14 mouse cellular contexts compared by ENCODE assay signal in the genomic region with DNA sequence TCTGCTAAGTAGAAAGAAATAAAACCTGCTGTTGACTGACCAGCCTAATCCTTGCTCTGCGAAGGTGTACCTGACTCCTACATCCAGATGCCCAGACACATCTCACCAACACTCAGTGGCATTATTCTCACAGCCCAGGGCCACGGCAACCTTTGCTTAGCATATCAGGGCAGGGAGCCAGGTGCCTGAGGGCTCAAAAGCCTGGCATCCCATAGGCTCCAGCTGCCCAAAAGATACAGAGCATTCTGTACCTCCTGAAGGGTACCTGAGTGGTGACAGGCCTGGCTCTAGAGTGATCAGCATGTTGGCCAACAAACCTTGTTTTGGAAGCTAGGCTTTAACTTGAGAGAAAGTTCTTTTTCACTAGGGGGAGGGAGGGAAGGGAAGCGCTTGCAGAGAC. TPM values are rescaled to one million over a fixed set of nuclear protein-coding genes. Genes with fewer than 3 reads are reported as not detected.
DNase-seq lines count a peak whose midpoint lies in the region; TF ChIP-seq lines count a peak whose summit lies in the region.
"Had no signal": no experiment of that assay in that cellular context is flagged by ENCODE, and none has a peak within 500 bp of the region (broad histone marks: within the 10 kb centered on the region; RNA-seq: fewer than 3 reads in every experiment).

No protein-coding gene starts in this region.

- DNase-seq in heart, adult 2 months = peak; percentile 35 to 65
- no peak for DNase-seq in heart, postnatal 25 days (ENCODE audit: low spot score)
- DNase-seq in brain, adult 2 months (ENCODE audit: low read depth, low spot score) = peak; percentile 81
- peak; percentile 71 to 79 for DNase-seq in cerebellum, adult 2 months
- DNase-seq in heart, adult 9 months (ENCODE audit: low spot score in 2 of 2) = peak; percentile 47 to 56
- DNase-seq in thymus, adult 2 months = no peak
- DNase-seq in thymus, postnatal 10 days (ENCODE audit: low spot score in 2 of 2) = no peak
- DNase-seq: embryo, embryonic 11 days; kidney, postnatal 4 days; lung, postnatal 10 days; spleen, adult 18-20 months had no signal

- no peak overlapping the region for H3K9ac ChIP-seq in heart, adult 2 months (ENCODE audit: low read depth, low read length)
- H3K9ac ChIP-seq: intestine, embryonic 15.5 days had no signal

- H3K36me3 ChIP-seq in heart, adult 2 months (ENCODE audit: control insufficient read depth, insufficient read depth, low read length) = no peaks in the 10 kb centered on the region
- H3K36me3 ChIP-seq in thymus, adult 2 months (ENCODE audit: control insufficient read depth, insufficient read depth, low read length) = no peaks in the 10 kb centered on the region
- H3K36me3 ChIP-seq: intestine, embryonic 15.5 days had no signal

- H3K79me2 ChIP-seq in heart, adult 2 months (replicated peaks; ENCODE audit: control insufficient read depth, insufficient read depth, low read length) = no peaks in the 10 kb centered on the region

- H3K4me3 ChIP-seq in heart, adult 2 months = no peak overlapping the region
- peak overlapping the region; percentile 61 for H3K4me3 ChIP-seq in cerebellum, adult 2 months (replicated peaks; ENCODE audit: insufficient read depth, low read depth, low read length)
- H3K4me3 ChIP-seq in thymus, adult 2 months (ENCODE audit: control insufficient read depth, insufficient read depth, low read length) = no peak overlapping the region
- H3K4me3 ChIP-seq: intestine, embryonic 15.5 days had no signal

- WGBS in heart, adult 2 months = 69% methylated on average over 3 of the region's 3 CpGs
- 18% methylated on average over 3 of the region's 3 CpGs for WGBS in cerebellum, adult 2 months
- 88% methylated on average over 3 of the region's 3 CpGs for WGBS in thymus, adult 2 months

- no peak for TF ChIP-seq CTCF in heart, adult 2 months (IDR thresholded peaks at IDR 0.05)
- TF ChIP-seq CTCF in cerebellum, adult 2 months (IDR thresholded peaks at IDR 0.05; ENCODE audit: borderline replicate concordance, insufficient read depth, low read depth, low read length) = no peak
- TF ChIP-seq CTCF in thymus, adult 2 months (IDR thresholded peaks at IDR 0.05; ENCODE audit: borderline replicate concordance, control insufficient read depth, extremely low read depth, insufficient read depth, low read length, poor library complexity) = no peak

- peaks cover 12% of the 10 kb centered on the region for H3K4me1 ChIP-seq in heart, adult 2 months (ENCODE audit: control insufficient read depth, insufficient read depth, low read length)
- H3K4me1 ChIP-seq in cerebellum, adult 2 months (ENCODE audit: control insufficient read depth, insufficient read depth, low read length) = peaks cover 33% of the 10 kb centered on the region
- no peaks in the 10 kb centered on the region for H3K4me1 ChIP-seq in thymus, adult 2 months (replicated peaks; ENCODE audit: control insufficient read depth, insufficient read depth, low read length)

- H3K27ac ChIP-seq in heart, adult 2 months = peak overlapping the region; percentile 73
- H3K27ac ChIP-seq in cerebellum, adult 2 months (ENCODE audit: insufficient read depth, low read length) = peak overlapping the region; percentile 54
- no peak overlapping the region; the same call in 1 of the 2 replicates for H3K27ac ChIP-seq in thymus, adult 2 months (ENCODE audit: control insufficient read depth, insufficient read depth, low read length)
- H3K27ac ChIP-seq: intestine, embryonic 15.5 days had no signal

- H3K27me3 ChIP-seq in heart, adult 2 months (ENCODE audit: control insufficient read depth, insufficient read depth, low read length) = no peaks in the 10 kb centered on the region; the same call in 1 of the 2 replicates
- H3K27me3 ChIP-seq in cerebellum, adult 2 months (ENCODE audit: control insufficient read depth, insufficient read depth, low read length) = no peaks in the 10 kb centered on the region
- H3K27me3 ChIP-seq in thymus, adult 2 months (ENCODE audit: control insufficient read depth, insufficient read depth, low read length) = no peaks in the 10 kb centered on the region; the same call in 1 of the 2 replicates

- intact Hi-C loops in heart, adult 2 months (cut with DNase I) = loop anchor here (10.0 kb wide), 1 partner anchor 176 kb away; no protein-coding TSS in a partner anchor
- intact Hi-C loops in heart, postnatal 25 days (cut with DNase I) = no loop called here

- TF ChIP-seq EP300 in heart, adult 2 months (IDR thresholded peaks at IDR 0.05; ENCODE audit: insufficient read depth, low read depth, low read length) = peak; percentile 74; the same call in 1 of the 2 replicates

- no peak for TF ChIP-seq POLR2A in heart, adult 2 months (IDR thresholded peaks at IDR 0.05; ENCODE audit: insufficient read depth, low read depth, low read length)
- TF ChIP-seq POLR2A in cerebellum, adult 2 months (IDR thresholded peaks at IDR 0.05; ENCODE audit: borderline replicate concordance, insufficient read depth, low read length) = no peak
- no peak for TF ChIP-seq POLR2A in thymus, adult 2 months (IDR thresholded peaks at IDR 0.05; ENCODE audit: control insufficient read depth, extremely low read depth, insufficient read depth, low read length, poor library complexity)

RNA-seq across cellular contexts. Expression of a gene that starts 4.0 kb away (rescaled TPM):
- 10 to 100 TPM in 1 of 2 experiments, 1 to 10 TPM in 1; 9.6 to 15.0 TPM for total RNA-seq in heart, adult 2 months (2021)
- 18.6 and 19.4 TPM in 2 replicates for polyA plus RNA-seq in heart, adult 2 months (2012; rRNA removed)
- total RNA-seq in heart, postnatal 25 days (2021) = 10 to 100 TPM; 15.5 to 20.5 TPM
- polyA plus RNA-seq in cerebellum, adult 2 months (2012; rRNA removed) = 154 and 160 TPM in 2 replicates
- 6.2 and 6.3 TPM in 2 replicates for polyA plus RNA-seq in thymus, adult 2 months (2012; rRNA removed)

RNA-seq across cellular contexts. Expression of a gene that starts 38.0 kb away (rescaled TPM):
- not detected for total RNA-seq in heart, adult 2 months (2021)
- 0.16 and 0.18 TPM in 2 replicates for polyA plus RNA-seq in heart, adult 2 months (2012; rRNA removed)
- not detected for total RNA-seq in heart, postnatal 25 days (2021)
- polyA plus RNA-seq in cerebellum, adult 2 months (2012; rRNA removed) = 0.14 and 0.18 TPM in 2 replicates
- 0.33 and 0.35 TPM in 2 replicates for polyA plus RNA-seq in thymus, adult 2 months (2012; rRNA removed)

RNA-seq across cellular contexts. Expression of a gene that starts 49.3 kb away (rescaled TPM):
- under 1 TPM; 0.94 to 0.96 TPM for total RNA-seq in heart, adult 2 months (2021)
- 1.7 and 2.7 TPM in 2 replicates for polyA plus RNA-seq in heart, adult 2 months (2012; rRNA removed)
- total RNA-seq in heart, postnatal 25 days (2021) = under 1 TPM; 0.34 to 0.92 TPM
- 19.8 and 24.2 TPM in 2 replicates for polyA plus RNA-seq in cerebellum, adult 2 months (2012; rRNA removed)
- 9.0 and 9.5 TPM in 2 replicates for polyA plus RNA-seq in thymus, adult 2 months (2012; rRNA removed)

RNA-seq across cellular contexts. Expression of a gene that starts 58.5 kb away (rescaled TPM):
- not detected for total RNA-seq in heart, adult 2 months (2021)
- not detected in 2 replicates for polyA plus RNA-seq in heart, adult 2 months (2012; rRNA removed)
- not detected for total RNA-seq in heart, postnatal 25 days (2021)
- 0.06 TPM in 1 of 2 replicates, not detected in the other for polyA plus RNA-seq in cerebellum, adult 2 months (2012; rRNA removed)
- 0.34 and 0.43 TPM in 2 replicates for polyA plus RNA-seq in thymus, adult 2 months (2012; rRNA removed)
- total RNA-seq: left cerebral cortex, postnatal 25 days had no signal
- polyA plus RNA-seq: midbrain, embryonic 11.5 days had no signal

Comparison
In these comparisons a context has a peak if more than half of its experiments do, and no peak if none do; other contexts are left out.
1. DNase-seq: peak in heart, adult 2 months (2 of 2), brain, adult 2 months (single experiment), cerebellum, adult 2 months (2 of 2) and heart, adult 9 months (2 of 2); none in heart, postnatal 25 days (single experiment), thymus, adult 2 months (single experiment) and thymus, postnatal 10 days (0 of 2).